Mouse (Mus musculus) midbrain, embryonic 13.5 days (tissue): ENCODE results near the gene 1810065E05Rik. TPM values are rescaled to one million over a fixed set of nuclear protein-coding genes. Genes with fewer than 3 reads are reported as not detected.

Experiments
- ATAC-seq: fragments of 200-750 bp; cut with Nextera tagmentation; 2 replicates; pipeline ENCODE4 v1.8.0; 2017; ENCODE audit warnings: mild to moderate bottlenecking, moderate TSS enrichment, moderate library complexity
- H3K27ac ChIP-seq: fragments of 300-500 bp; sonication (generic); 2 replicates; pipeline ENCODE4 v1.5.1; 2015; ENCODE audit warnings: inconsistent platforms, mild to moderate bottlenecking, moderate library complexity
- H3K27me3 ChIP-seq: fragments of 300-500 bp; sonication (generic); 2 replicates; pipeline ENCODE4 v1.6.1; 2015; ENCODE audit warnings: mild to moderate bottlenecking, inconsistent platforms
- H3K36me3 ChIP-seq: fragments of 300-500 bp; sonication (generic); 2 replicates; pipeline ENCODE4 v1.6.1; 2015; ENCODE audit warnings: mild to moderate bottlenecking, inconsistent platforms
- H3K4me1 ChIP-seq: fragments of 300-500 bp; sonication (generic); replicated peaks from 2 replicates; pipeline ENCODE4 v1.6.1; 2015; ENCODE audit warnings: inconsistent platforms
- H3K4me2 ChIP-seq: fragments of 300-500 bp; sonication (generic); replicated peaks from 2 replicates; pipeline ENCODE4 v1.6.1; 2015; ENCODE audit warnings: moderate library complexity, mild to moderate bottlenecking, inconsistent platforms
- H3K4me3 ChIP-seq: fragments of 300-500 bp; sonication (generic); replicated peaks from 2 replicates; pipeline ENCODE4 v1.5.1; 2015; ENCODE audit warnings: mild to moderate bottlenecking, inconsistent platforms
- H3K9ac ChIP-seq: fragments of 300-500 bp; sonication (generic); replicated peaks from 2 replicates; pipeline ENCODE4 v1.6.1; 2015; ENCODE audit warnings: mild to moderate bottlenecking, inconsistent platforms
- H3K9me3 ChIP-seq: fragments of 300-500 bp; sonication (generic); 2 replicates; pipeline ENCODE4 v1.6.1; 2016; ENCODE audit warnings: mild to moderate bottlenecking, inconsistent platforms
- WGBS: fragments of 180-500 bp; shearing (Covaris S2); methylation state at CpG from one replicate; pipeline ENCODE4 v1.1.7; 2015; 5-methylcytosine and 5-hydroxymethylcytosine counted together
- polyA plus RNA-seq: library from polyadenylated mRNA; unstranded; fragments of >200 nt; fragmentation: Nextera tagmentation; extraction: Ambion mirVana; gene quantifications from 2 replicates; pipeline ENCODE4 v1.2.1, GENCODE M21; 2015

The 1810065E05Rik gene
- not detected in 2 replicates for polyA plus RNA-seq

DNA sequence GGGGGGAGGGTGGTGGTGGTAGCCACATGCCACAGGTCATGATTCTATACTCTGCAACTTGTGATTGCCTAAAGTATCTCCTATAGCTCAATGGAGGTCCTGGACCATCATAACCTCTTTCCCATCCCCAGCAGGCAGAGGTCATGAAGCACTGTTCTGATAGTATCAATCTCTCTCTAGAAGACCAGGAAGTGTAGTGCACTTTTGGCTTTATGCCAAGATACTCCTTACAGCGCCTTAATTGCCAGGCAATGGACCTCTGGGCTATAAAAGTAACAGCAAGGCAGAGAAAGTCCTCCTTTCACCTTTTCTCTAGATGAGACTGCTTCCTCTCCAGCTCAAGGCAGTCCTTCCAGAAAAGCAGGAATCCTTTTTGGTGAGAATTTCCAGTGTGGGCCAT, at the start of gene 1810065E05Rik:
Gene 1810065E05Rik, plus strand, starts transcription at position 297 of the 400 bp plus-strand sequence.
- Histone ChIP-seq H3K4me2 (no peak within 1 kb of the TSS), H3K27me3 (no peaks in the 10 kb centered on the region), H3K4me1 (no peaks in the 10 kb centered on the region), H3K9me3 (no peaks in the 10 kb centered on the region), H3K36me3 (no peaks in the 10 kb centered on the region), H3K9ac (no peak within 1 kb of the TSS), H3K27ac (no peak within 1 kb of the TSS), H3K4me3 (no peak within 1 kb of the TSS)
- 73% methylated on average over 1 of the region's 1 CpGs for WGBS
- no peak for ATAC-seq

DNA sequence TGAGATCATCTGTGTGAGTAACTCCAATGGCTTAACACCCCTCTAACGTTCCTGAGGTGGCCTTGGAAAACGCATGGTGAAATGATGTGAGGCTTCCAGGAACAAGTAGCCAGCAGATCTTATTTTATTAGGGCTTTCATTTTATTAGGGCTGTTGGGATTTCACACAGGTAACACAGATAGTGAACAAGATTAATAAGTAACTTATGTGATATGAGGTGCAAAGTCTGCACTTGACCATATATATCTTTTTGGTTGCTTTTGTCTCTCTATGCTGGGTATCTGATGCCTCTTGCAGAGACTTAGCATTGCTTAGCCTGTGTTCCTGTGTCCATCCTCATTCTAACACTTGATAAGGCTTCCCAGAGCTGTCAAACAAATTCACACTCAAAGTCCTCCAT, 43.6 kb upstream of the 1810065E05Rik start:
- Histone ChIP-seq H3K36me3 (no peaks in the 10 kb centered on the region), H3K9me3 (no peaks in the 10 kb centered on the region), H3K9ac (no peak overlapping the region), H3K4me3 (no peak overlapping the region), H3K27ac (no peak overlapping the region), H3K27me3 (no peaks in the 10 kb centered on the region), H3K4me2 (no peak overlapping the region), H3K4me1 (no peaks in the 10 kb centered on the region)
- no peak for ATAC-seq
- 91% methylated on average over 2 of the region's 2 CpGs for WGBS

DNA sequence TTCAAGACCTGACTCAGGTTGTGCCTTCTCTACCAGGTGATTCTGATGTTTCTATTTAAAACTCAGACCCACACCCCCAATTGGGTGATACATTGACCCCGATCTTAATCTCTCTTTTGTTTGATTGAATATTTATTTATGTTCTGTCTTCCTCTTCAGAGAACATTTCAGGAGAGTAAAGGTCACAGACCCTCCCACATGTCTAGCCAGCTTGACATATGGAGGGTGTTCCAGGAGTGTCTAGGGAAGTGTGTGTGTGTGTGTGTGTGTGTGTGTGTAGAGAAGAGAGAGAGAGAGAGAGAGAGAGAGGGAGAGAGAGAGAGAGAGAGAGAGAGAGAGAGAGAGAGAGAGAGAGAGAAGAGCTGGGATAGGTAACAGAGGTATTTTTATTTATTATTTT, 43.2 kb upstream of the 1810065E05Rik start:
- H3K4me3 ChIP-seq, result no peak overlapping the region
- no peaks in the 10 kb centered on the region for H3K4me1 ChIP-seq
- no peak for ATAC-seq
- no peaks in the 10 kb centered on the region for H3K36me3 ChIP-seq
- H3K27ac ChIP-seq, result no peak overlapping the region
- H3K4me2 ChIP-seq, result no peak overlapping the region
- H3K9me3 ChIP-seq, result no peaks in the 10 kb centered on the region
- no peak overlapping the region for H3K9ac ChIP-seq
- WGBS, result 79% methylated on average over 1 of the region's 1 CpGs
- no peaks in the 10 kb centered on the region for H3K27me3 ChIP-seq

DNA sequence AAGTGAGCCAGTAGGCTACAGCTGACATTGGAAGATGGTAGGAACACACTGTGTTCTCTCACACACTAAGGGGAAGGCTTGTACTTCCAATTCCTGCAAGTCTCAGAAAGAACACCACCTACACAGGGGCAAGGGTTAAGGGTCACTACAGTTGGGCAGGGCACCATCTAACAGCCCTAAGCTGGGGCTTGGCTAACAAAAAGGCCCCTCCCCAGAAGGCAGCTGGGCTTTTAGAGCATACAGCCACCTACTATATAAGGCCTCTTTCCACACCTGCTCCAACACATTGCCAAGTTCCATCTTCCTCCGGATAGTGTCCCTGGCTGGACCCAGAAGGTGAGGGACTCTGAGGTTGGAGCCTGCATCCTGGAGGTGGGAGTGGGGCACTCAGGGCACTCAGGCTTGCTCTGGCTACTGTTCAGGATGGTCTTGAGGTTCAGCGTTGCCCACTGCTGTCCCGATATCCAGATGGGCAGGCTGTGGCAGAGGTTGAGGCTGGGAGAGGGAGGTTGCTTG, 42.1 kb upstream of the 1810065E05Rik start, which contains the start of gene Lypd8:
Gene Lypd8, plus strand, starts transcription at position 281 of the 516 bp plus-strand sequence.
- no peaks in the 10 kb centered on the region for H3K36me3 ChIP-seq
- no peaks in the 10 kb centered on the region for H3K9me3 ChIP-seq
- H3K4me3 ChIP-seq, result no peak within 1 kb of the TSS
- ATAC-seq, result no peak
- H3K27ac ChIP-seq, result no peak within 1 kb of the TSS
- H3K9ac ChIP-seq, result no peak within 1 kb of the TSS; the same call in 1 of the 2 replicates
- WGBS, result 97% methylated on average over 3 of the region's 3 CpGs
- H3K4me1 ChIP-seq, result no peaks in the 10 kb centered on the region
- H3K4me2 ChIP-seq, result no peak within 1 kb of the TSS
- H3K27me3 ChIP-seq, result no peaks in the 10 kb centered on the region

DNA sequence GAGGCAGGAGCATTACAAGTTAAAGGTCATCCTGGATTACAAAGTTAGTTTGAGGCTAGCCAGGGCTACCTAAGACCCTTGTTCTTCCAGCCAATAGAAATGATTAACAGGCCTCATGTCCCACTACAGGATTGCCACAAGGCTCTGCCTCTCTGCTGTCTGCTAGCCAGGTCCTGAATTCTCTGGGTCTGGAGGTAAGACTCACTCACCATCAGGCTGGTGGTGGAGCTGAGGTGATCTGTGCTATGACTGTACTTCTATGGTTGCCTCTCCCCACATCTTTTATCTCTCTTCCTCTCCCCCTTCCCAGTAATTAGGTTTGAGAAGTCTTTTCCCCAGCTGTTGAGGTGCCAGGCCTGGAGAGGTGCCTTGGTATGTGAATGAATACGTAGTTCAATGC, 41.4 kb upstream of the 1810065E05Rik start:
- Histone ChIP-seq H3K9ac (no peak overlapping the region), H3K4me1 (no peaks in the 10 kb centered on the region), H3K36me3 (no peaks in the 10 kb centered on the region), H3K27me3 (no peaks in the 10 kb centered on the region), H3K4me3 (no peak overlapping the region), H3K9me3 (no peaks in the 10 kb centered on the region), H3K4me2 (no peak overlapping the region), H3K27ac (no peak overlapping the region)
- WGBS, result 84% methylated on average over 1 of the region's 1 CpGs
- no peak for ATAC-seq

DNA sequence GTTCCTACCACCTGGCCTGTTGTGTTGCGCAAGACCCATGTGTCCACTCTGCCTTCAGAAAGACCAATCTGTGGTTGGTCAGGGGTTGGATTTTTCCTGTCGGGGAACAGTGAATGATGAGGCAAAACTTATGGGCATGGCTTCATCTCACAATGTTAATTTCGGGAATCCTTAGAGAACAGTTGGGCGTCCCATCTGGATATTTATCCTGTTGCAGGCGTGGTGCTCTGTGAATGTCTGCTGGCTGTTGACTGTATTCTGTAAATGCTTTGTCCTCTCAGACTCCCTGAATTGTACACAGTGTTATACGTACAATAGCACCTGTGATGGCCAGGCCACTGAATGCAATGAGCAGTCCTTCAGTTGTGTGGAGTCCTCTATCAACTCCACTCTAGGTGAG, 38.4 kb upstream of the 1810065E05Rik start:
- H3K9ac ChIP-seq, result no peak overlapping the region
- no peak overlapping the region for H3K4me3 ChIP-seq
- no peaks in the 10 kb centered on the region for H3K36me3 ChIP-seq
- 93% methylated on average over 6 of the region's 6 CpGs for WGBS
- H3K4me2 ChIP-seq, result no peak overlapping the region
- no peak overlapping the region for H3K27ac ChIP-seq
- ATAC-seq, result no peak
- H3K27me3 ChIP-seq, result no peaks in the 10 kb centered on the region
- H3K9me3 ChIP-seq, result no peaks in the 10 kb centered on the region
- H3K4me1 ChIP-seq, result no peaks in the 10 kb centered on the region

DNA sequence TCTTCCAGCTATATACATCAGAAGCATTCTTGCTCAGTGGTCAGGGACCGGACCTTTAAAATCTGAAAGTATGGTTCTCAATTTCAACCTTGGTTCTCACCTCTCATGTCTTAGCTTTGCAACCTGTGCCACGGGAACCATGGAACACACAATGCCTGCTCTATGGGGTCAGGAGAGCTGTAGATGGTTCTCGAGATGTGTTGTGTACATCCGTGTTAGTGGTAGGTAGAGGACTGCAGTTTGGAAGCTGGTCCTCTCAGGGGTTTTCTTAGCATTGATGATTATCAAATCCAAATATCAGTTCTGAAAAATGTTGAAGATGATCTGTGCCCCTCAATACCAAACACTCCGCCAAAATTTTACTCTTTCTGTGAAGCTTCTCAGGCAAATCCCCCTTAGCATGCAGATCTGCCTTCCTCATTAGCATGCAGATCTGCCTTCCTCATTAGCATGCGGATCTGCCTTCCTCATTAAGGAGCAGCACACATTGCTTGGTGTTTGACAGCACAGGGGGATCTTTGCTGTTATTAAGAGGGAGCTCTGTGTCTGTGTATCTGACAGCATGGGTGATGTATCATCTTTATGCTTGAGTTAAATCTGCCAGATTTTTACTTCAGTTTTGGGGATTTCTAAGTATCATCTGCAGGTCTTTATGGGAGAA, 20.8 kb upstream of the 1810065E05Rik start:
- Histone ChIP-seq H3K9ac (no peak overlapping the region), H3K9me3 (no peaks in the 10 kb centered on the region), H3K27me3 (no peaks in the 10 kb centered on the region), H3K36me3 (no peaks in the 10 kb centered on the region), H3K4me3 (no peak overlapping the region), H3K4me2 (no peak overlapping the region), H3K27ac (peak overlapping the region; percentile 64), H3K4me1 (peaks cover 15% of the 10 kb centered on the region)
- WGBS, result 43% methylated on average over 6 of the region's 6 CpGs
- peak; percentile 90 for ATAC-seq

DNA sequence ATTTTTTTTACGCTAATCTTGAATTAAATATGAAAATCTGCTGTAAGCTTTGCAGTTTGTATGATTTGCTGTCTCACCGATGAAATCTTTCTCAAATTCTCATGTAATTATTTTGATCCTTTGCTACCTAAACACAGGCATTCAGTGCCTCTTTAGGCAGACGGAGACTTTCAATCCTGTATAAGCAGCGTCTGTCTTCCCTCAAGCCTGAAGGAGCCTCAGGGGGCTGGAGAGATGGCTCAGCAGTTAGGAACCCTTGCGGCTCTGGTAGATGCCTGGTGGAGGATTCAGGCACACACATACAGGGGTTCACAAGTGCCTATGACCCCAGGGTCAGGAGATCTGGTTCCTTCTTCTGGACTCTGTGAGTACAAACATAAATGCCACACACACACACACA, 20.3 kb upstream of the 1810065E05Rik start:
- peak overlapping the region; percentile 64 for H3K27ac ChIP-seq
- no peak overlapping the region for H3K4me3 ChIP-seq
- no peak overlapping the region for H3K4me2 ChIP-seq
- ATAC-seq, result peak; percentile 78
- H3K4me1 ChIP-seq, result peaks cover 15% of the 10 kb centered on the region
- no peaks in the 10 kb centered on the region for H3K36me3 ChIP-seq
- H3K27me3 ChIP-seq, result no peaks in the 10 kb centered on the region
- 33% methylated on average over 5 of the region's 5 CpGs for WGBS
- no peaks in the 10 kb centered on the region for H3K9me3 ChIP-seq
- no peak overlapping the region for H3K9ac ChIP-seq

DNA sequence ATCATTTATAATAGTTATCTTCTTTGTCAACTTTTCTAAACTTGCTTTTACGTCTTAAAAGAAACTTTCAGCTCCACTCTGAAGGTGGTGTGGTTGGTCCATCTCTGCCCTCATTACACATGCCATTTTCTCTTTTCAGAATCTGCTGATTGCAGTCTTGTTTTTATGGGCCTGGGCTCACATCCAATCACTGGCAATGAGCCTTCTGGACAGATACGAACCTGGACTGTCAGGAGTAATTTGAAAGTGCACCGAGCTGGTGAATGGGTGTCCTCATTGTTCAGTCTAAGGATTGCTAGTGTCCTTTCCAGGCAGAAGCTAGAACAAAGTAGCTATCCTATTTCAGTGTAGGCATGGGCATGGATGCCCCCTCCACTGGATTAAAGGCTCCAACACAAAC, 12.8 kb upstream of the 1810065E05Rik start:
- H3K4me2 ChIP-seq, result no peak overlapping the region
- ATAC-seq, result no peak
- H3K27me3 ChIP-seq, result no peaks in the 10 kb centered on the region
- H3K4me3 ChIP-seq, result no peak overlapping the region
- no peak overlapping the region for H3K9ac ChIP-seq
- H3K9me3 ChIP-seq, result no peaks in the 10 kb centered on the region
- H3K27ac ChIP-seq, result no peak overlapping the region
- WGBS, result 90% methylated on average over 3 of the region's 3 CpGs
- no peaks in the 10 kb centered on the region for H3K36me3 ChIP-seq
- H3K4me1 ChIP-seq, result no peaks in the 10 kb centered on the region

DNA sequence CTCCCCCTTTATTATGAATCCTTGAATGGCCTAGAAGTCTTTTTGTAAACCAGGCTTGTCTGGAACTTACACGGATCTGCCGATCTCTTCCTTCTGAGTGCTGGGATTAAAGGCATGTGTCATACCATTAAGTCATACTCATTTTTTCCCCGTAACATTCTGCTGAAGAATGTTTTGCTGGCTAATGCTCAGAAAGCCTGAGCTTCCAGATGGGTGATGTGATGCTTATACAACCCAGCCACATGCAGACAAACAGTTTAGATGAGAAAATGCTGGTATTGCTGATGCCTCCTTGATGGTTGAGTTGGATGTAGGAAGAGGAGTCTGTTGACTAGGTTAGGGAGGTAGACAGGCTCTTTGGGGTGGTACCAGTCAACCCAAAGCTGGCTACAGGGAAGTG, 2.6 kb upstream of the 1810065E05Rik start:
- Histone ChIP-seq H3K4me2 (no peak overlapping the region), H3K4me1 (no peaks in the 10 kb centered on the region), H3K27me3 (no peaks in the 10 kb centered on the region), H3K27ac (no peak overlapping the region), H3K9me3 (no peaks in the 10 kb centered on the region), H3K4me3 (no peak overlapping the region), H3K9ac (no peak overlapping the region), H3K36me3 (no peaks in the 10 kb centered on the region)
- 86% methylated on average over 3 of the region's 3 CpGs for WGBS
- ATAC-seq, result no peak

DNA sequence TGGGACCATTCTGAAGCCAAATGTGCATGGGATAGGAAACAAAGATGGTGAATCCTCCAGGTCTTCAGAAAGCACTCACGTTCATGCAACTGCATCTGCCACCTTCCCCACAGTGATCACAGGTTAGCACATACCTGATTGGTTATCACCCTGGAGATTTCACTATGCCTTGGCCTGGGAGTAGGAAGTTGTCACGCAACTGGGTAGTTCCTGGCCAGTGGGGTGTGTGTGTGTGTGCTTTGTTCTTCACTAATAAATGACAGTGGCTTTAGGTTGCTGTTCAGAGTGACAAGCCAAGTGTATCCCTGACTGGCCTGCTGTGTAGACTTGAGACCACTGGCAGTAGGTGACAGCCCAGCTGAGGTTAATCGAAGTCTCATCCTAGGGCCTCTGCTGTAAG, 11.3 kb downstream of the 1810065E05Rik start, which contains the start of gene Gm12253:
Gene Gm12253, plus strand, starts transcription at position 301 of the 400 bp plus-strand sequence.
- ATAC-seq, result no peak
- H3K27me3 ChIP-seq, result no peaks in the 10 kb centered on the region
- H3K4me3 ChIP-seq, result no peak within 1 kb of the TSS
- no peaks in the 10 kb centered on the region for H3K9me3 ChIP-seq
- no peaks in the 10 kb centered on the region for H3K4me1 ChIP-seq
- WGBS, result 85% methylated on average over 3 of the region's 3 CpGs
- H3K9ac ChIP-seq, result no peak within 1 kb of the TSS
- H3K4me2 ChIP-seq, result no peak within 1 kb of the TSS
- H3K27ac ChIP-seq, result no peak within 1 kb of the TSS
- H3K36me3 ChIP-seq, result no peaks in the 10 kb centered on the region

DNA sequence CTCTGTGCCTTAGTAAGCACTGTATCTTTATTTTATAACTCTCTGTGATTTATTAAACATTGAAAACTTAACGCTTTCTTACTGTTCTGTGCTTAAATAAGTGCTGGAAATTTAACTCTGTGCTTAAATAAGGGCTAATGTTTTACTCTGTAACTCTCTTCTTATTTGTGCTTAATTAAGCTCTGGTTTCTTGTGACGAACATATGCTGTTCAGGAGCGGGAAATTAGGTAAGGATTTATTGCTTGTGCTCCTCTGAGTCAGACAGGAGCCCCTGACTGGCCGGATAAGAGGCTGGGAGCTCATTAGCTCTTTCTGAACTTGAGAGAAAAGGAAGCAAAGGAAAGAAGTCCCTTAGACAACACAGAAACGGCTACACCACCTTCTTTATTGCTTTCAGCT, 17.0 kb downstream of the 1810065E05Rik start:
- no peak overlapping the region for H3K27ac ChIP-seq
- H3K27me3 ChIP-seq, result no peaks in the 10 kb centered on the region
- no peak overlapping the region for H3K9ac ChIP-seq
- no peaks in the 10 kb centered on the region for H3K36me3 ChIP-seq
- H3K9me3 ChIP-seq, result no peaks in the 10 kb centered on the region
- WGBS, result 72% methylated on average over 5 of the region's 5 CpGs
- H3K4me2 ChIP-seq, result no peak overlapping the region
- no peak overlapping the region for H3K4me3 ChIP-seq
- ATAC-seq, result no peak
- H3K4me1 ChIP-seq, result no peaks in the 10 kb centered on the region

DNA sequence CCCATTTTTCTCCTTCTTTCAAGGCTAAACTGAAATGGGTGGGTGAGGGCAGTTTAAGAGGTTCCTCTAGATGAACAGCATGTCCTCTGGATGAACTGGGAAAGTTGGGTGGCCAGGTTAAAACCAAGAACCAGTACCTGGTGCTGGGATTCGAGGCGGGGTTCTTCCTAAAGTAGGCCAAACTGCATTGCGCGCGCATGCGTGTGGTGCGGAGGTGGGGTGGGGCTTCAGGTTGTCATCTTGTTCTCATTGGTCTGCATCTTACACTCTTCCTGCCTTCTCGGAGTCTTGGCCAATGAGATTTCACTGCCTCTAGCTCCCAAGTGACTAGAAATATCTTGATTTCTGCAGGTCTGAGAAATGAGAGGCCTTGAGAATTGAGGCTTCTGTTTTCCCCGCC, 31.8 kb downstream of the 1810065E05Rik start, which contains the start of gene Lypd9:
Gene Lypd9, minus strand, starts transcription at position 165 of the 400 bp plus-strand sequence.
- WGBS, result 95% methylated on average over 9 of the region's 9 CpGs
- Histone ChIP-seq H3K9me3 (no peaks in the 10 kb centered on the region), H3K27ac (no peak within 1 kb of the TSS)

More for the DNA sequence above, 31.8 kb downstream of the 1810065E05Rik start, which contains the start of gene Lypd9:
- no peak within 1 kb of the TSS for H3K4me3 ChIP-seq
- H3K27me3 ChIP-seq, result no peaks in the 10 kb centered on the region
- no peak within 1 kb of the TSS for H3K9ac ChIP-seq
- no peak for ATAC-seq
- H3K36me3 ChIP-seq, result no peaks in the 10 kb centered on the region
- no peak within 1 kb of the TSS for H3K4me2 ChIP-seq
- no peaks in the 10 kb centered on the region for H3K4me1 ChIP-seq
